Mouse (Mus musculus) spleen, embryonic (tissue): ENCODE data around the gene Fbxl15.

Source experiments
- CTCF ChIA-PET: fragments of 350-600 bp; sonication (Branson Sonifier 250); formaldehyde crosslinking; loops from one replicate; lab custom pipeline; 2022; lab: Charles Lee

The Fbxl15 gene

DNA sequence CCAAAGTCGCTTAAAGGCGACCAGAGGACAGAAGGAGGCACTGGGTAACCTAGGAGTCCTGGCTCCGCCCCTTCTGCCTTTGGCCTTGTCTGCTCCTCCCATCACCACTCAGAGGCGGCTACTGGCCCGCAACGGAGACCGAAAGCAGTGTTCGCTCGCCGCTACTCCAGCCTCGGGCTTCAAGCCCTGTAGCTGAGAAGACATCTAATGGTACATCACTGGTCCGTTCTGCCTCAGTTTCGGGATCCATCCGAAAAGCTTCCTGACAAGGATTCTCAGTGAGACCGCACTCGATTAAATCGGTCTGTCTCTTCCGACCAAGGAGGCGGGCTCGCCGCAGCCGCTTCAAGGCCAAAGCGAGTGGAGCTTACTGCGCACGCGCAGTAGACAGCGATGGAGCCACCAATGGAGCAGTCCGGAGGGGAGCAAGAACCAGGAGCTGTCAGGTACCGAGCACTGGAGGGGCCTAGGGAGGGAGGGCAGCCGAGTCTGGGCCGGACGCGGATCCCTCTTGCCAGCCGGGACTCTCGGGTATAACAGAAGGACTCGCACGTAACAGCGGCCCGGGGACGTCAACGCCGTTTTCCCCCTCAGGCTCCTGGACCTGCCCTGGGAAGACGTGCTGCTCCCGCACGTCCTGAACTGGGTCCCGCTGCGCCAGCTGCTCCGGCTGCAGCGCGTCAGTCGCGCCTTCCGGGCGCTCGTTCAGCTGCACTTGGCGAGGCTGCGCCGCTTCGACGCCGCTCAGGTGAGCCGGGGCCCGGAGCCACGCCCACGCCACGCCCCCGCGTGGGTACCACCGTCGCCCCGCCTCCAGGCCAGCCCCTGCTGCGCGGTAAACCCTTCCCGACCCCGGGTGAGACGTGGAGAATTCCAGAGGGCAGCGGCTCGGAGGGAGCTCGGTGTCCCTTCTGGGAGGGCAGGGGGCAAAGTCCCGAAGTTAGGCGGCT, at the start of gene Fbxl15:
Gene Fbxl15, plus strand, starts transcription at position 104 of the 950 bp plus-strand sequence.
- CTCF ChIA-PET = interaction anchor here (0.5 to 1.8 kb wide), 7 partner anchors 9 to 538 kb away, joined by 3 to 6 read pairs (median 4); no protein-coding TSS in a partner anchor

DNA sequence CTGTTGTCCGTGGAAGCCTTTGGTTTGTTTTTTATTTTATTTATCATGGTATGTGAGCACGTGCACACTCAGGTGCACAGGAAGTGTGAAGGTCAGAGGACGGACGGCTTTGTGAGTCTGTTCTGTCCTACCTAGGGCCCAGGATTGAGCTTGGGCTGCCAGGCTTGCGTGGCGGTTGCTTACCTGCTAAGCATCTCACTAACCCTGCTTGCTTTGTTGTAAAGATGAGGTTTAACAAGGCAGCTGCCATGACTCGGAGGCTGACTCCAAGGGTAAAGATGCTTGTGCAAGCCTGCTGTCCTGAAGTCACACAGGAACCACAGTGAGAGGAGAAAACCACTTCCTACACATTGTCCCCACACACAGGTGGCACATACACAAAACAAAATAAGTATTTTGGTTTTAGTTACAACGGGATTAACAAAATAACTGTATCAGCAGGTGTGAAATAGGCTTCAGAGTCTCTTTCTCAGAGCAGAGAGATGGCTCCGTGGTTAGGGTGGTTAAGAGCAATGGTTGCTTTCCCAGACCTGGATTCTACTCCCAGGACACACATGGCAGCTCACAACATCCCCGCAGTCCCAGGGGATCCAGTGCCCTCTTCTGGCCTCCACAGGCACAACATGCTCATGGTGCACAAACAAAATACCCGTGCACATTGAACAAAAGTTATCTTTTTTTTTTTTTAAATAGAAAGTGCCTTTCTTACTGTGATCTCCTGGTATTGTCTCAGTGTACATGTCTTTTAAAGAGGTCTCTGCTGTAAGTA, 45.7 kb upstream of the Fbxl15 start:
- CTCF ChIA-PET = no interaction called here

DNA sequence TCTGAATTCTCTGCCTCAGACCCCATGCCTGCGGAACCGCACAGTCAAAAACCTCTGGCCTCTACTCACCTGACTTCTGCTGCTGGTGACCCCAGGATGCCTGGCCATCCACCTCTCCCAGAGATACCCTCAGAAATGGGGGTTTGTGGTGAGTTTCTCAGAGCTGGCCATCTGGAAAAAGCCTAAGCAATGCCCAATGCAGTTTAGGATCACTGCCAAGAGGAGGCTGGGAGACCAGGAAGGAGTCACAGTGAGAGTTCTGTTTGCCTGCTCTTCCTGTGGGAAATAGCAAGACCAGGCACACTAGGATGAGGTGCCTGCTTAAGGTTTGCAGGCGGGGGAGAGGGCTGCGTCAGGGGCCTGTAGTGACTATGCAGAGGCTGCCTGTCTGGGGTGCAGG, 43.3 kb upstream of the Fbxl15 start:
- CTCF ChIA-PET = interaction anchor here (0.6 kb wide), 1 partner anchor 1663 kb away, joined by 6 read pairs; no protein-coding TSS in a partner anchor

DNA sequence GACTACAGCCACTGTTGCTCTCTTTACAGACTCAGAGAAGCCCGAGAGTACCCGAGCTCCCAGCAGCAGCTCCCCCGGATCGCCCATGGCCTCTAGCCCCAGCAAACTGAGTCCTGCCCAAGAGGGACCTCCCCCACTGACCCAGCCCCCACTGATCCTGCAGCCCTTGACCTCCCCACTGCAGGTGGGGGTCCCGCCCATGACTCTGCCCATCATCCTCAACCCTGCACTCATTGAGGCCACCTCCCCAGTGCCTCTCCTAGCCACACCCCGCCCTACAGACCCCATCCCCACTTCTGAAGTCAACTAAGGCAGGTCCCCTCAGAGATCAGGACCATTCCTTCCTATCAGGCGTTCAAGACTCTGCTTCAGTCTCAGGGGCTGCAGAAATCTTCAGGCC, 42.4 kb upstream of the Fbxl15 start:
- CTCF ChIA-PET = no interaction called here

DNA sequence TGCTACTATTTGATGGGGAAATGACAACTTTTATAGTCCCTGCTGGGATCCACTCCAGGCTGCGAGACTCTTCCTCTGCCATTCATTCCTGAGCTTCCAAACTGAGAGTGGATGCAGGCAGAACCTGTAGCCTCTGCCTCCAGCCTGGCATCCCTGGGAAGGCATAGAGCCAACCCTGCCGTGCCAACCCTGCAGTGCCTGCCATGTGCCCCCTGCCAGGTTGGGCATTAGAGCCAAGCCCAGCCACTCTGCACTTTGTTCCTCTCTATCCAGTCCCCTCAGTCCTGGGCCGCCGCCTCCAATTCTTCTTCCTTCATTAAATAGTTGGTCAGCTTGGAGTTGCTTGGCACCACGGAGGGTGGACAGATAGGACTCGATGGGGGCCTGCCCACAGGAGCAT, 41.9 kb upstream of the Fbxl15 start:
- CTCF ChIA-PET = no interaction called here

DNA sequence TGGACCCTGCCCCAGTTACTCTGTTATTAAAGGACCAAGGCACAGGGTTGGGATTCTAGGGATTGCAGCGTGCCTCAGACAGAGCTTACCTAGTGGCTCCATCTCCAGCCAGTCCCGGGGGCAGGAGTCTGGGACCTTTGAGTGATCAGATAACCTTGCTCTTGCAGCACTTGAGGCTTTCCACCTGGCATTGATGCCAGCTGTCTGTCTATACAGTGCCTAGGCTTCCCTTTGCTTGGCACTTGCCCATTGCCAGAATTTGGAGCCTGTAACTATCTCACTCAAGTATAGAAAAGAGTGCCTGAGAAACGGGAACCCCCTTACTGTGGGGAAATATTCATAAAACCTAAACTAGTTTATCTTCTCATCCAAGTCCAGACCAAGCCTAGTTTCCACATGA, 41.1 kb upstream of the Fbxl15 start:
- CTCF ChIA-PET = no interaction called here

DNA sequence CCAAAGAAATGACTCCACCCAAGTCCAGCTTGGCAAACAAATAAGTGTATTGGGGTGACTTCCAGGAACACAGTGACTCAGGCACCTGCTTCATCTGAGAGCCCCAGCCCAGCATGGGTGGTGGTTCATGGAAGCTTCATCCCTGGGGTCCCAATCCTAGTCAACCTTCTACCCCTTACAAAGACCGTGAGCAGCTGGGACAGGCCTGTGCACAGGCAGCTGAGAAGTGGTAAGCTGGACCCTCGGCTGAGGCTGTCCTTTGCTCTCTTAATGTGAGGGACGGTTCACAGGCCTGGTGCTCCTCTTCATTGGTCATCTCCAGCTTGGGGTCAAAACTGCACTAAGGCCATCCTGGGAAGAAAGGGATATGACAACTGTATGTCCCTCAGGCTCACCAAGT, 40.4 kb upstream of the Fbxl15 start:
- CTCF ChIA-PET = no interaction called here

DNA sequence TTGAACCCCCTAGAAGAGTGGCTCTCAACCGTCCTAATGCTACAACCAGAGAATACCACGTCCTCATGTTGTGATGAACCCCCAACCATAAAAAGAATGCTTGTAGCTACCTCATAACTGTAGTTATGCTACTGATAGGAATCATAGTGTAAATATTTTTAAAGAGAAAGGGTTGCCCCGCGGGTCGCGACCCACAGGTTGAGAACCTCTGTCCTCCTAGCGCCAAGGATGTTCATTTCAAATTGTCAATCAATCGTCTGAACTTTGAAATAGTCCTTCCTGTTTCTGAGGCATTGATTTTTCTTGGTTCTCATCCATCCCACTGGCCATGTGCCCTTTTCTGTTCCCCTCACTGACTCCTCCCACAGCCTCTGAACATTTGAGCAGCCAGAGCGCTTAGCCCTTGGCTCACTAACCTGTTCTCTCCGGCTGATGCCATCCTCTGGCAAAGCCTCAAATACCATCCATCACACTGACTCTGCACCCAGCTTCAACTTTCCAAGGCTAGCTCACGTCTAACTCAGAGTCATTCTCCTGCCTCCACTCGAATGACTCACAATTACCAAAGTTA, 37.4 kb upstream of the Fbxl15 start:
- CTCF ChIA-PET = interaction anchor here (0.7 kb wide), 1 partner anchor 149 kb away, joined by 4 read pairs; no protein-coding TSS in a partner anchor

DNA sequence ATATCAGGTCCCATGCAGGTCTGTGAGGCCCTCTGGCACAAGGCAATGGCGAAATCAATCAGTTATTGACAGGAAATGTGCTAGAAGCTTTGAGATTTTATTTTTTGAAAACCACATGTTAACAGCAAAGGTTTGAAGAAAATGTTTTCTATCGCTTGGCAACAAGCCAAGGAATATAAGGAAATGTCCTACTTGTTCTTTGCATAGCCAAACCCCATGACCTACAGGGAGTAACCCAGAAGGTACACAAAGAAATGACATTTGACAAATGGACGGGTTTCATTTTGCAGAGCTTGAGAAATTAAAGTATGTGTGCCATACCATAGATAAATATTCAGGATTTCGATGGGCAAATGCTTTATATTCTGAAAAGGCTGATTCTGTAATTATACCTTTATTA, 31.0 kb upstream of the Fbxl15 start:
- CTCF ChIA-PET = no interaction called here

DNA sequence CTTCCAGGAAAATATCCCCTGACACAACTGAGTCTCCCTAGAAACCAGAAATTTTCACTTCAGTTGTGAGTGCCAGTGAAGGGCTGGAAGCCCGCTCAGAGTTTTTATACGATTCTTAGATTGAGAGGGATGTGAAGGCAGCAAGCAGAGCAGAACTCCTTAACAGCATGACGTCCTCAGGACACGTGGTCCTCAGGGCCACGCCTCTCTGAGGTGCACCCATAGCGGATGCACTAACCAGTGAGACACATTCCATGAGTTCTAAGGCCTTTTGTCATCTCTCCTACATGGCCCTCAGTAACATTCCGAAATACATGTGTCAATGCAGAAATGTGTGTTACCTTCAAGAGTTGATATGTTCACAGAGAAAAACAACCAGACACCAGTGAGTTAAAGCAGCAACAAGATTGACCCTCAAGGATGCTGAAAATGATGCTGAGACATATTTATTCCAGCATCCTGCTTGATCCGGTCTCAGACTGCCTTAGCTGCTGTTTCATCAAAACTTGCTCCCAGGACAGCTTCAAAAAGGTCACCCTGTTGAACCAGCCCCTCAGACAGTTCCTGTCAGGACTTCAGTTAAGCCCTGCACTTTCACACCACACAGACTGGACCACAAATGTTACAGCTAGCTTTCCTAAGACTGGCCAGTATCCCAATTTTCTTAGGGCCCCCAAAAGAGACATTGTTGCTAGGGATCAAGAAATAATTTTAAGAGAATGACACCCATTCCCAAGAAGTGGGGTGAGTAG, 27.5 kb upstream of the Fbxl15 start:
- CTCF ChIA-PET = no interaction called here

DNA sequence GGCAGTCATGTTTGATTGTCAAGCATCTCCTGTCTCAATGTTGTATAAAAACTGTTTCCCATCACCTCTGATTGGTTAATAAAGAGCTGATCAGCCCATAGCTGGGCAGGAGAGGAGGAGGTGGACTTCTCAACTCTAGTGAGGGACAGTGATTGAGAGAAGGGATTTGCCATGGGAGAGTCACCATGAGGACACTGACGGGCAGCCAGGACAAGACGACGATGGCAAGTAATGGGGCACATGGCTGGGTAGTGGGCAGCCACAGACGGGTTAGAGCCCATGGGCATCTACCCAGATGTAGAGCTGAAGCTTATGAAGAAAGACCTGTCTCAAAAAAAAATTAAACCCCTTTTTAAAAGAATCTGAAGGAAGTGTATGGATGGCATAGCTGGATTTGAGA, 25.4 kb upstream of the Fbxl15 start:
- CTCF ChIA-PET = no interaction called here

DNA sequence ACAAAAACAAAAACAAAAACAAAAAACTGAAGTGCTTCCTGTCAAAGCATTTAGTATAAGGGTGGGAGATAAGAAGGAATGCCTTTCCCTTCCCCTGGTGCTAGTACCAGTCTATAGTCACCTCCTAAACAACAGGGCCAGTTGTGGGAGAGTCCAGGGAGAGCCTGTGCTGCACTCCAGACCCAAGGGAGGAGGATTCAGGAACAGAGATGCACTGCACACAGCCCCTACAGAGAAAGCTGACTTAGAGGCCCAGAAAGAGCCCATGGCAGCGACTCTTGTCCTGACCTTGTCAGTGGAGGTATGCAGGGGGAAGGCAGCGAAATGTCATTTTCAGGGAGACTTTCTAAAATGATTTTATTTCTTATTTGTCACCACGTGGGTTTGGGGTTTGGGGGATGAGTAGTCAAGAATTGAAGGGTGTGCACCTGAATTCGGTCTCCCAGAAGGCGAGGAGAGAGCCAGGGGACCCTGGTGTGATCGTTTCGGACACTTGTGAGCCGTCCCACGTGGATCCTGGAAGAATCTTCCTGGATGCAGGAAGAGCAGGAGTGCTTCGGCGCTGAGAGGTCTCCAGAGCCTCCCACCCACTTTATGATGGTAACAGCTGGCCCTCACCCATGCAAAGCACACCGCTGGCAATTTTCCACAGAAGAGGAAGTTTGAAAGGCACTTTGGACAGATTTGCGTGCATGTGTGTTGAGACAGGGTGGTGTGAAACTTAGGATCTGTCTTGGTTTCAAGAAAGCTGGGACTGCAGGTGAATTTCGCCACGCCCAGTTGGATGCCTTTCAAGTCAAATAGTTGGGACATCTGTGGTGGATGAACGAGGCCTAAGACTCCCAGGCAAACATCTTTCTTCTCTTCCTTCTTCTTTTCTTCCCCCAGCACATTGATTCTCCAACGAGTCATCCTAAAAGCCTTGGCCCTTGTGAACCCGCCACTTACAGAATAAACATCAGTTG, 24.5 kb upstream of the Fbxl15 start:
- CTCF ChIA-PET = no interaction called here

DNA sequence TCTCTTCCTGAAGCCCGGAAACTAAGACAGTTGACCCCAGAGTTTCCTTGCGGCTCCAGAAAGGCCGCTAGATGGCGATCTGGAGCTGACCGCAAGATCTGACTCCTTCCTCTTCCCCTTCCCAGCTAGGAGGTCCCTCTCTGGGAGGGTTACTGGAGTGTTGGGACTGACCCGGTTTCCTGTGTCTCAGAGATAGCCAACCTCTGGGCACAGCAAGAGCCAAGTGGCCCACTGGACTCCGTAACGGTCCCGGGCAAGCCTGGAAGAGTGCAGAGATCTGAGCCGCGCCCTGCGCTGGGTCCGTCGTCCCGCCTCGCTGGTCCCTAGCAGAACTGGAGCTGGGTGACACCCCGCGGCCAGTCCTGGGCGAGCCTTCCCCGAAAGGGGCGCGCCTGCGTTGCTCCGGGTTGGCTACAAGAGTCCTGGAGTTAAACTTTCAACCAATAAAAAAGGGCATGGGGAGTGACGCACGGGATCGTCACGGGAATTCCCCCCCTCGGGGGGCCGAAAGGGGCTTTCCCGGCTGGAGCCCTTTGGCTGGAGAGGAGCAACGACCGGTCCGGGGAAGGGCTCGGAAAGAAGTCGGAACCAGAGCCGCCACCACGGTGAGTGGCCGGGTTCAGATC, 23.7 kb upstream of the Fbxl15 start, which contains the start of gene Nfkb2:
Gene Nfkb2, plus strand, starts transcription at position 105 of the 626 bp plus-strand sequence.
- CTCF ChIA-PET = interaction anchor here (2.2 kb wide), 1 partner anchor 25 kb away, joined by 6 read pairs; no protein-coding TSS in a partner anchor

DNA sequence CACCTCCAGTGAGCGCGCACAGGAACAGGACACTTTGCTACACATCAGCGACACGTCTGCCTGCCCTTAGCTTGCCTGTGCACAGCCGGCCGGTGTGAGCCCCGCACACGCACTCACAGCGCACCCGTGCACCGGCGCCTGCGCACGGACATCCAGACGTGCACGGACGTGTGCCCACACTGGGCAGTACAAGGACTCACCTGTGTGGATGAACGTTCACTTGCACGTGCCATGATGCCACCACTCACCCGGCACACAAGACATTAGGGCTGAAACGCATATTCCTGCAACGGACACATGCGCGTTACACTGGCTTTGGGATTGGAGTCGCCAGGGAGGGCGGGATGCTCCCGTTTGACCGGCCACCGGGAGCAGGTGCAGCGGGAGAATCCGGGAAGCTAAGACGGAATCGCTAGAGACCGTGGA, 23.1 kb upstream of the Fbxl15 start:
- CTCF ChIA-PET = interaction anchor here (2.2 kb wide), 1 partner anchor 24 kb away, joined by 6 read pairs; no protein-coding TSS in a partner anchor

DNA sequence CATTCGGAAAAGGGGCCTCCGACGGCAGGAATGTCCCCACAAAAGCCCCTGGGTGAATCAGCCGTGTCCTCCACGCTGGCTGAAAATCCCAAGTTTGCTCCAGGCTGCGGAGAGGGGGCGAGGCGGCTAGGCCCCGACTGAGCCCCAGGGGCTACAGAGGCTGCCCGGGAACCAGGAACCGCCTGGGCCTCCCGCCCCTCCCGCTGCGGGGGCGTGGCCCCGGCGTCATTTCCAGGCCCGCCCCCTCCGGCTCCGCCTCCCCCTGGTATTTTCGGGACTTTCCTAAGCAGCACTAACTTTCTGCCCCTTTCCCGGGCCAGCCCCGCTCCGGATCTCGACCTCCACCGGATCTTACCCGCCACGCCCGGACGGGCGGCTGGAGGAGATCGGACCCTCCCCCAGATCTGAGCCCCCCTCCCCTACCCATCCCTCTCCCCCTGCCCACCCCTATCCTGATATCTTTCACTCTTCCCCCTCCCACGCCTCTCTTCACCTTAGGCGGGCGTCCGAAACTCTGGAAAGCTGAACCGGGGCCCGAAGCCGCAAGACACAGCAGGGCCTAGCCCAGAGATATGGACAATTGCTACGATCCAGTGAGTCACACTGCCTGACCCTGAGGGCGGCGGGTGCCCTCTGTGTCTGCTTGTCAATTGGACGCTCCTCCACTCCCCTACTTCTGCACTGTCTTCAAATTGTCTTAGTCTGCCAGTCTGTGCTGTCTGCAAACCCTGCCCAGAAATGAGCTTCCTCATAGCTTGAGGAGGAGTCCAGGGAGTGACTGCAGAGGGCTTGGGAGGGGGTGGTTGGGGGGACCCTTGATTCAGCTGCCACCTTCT, 22.3 kb upstream of the Fbxl15 start:
- CTCF ChIA-PET = interaction anchor here (0.6 to 2.2 kb wide), 3 partner anchors 23 to 206 kb away, joined by 5 to 8 read pairs (median 6); no protein-coding TSS in a partner anchor

DNA sequence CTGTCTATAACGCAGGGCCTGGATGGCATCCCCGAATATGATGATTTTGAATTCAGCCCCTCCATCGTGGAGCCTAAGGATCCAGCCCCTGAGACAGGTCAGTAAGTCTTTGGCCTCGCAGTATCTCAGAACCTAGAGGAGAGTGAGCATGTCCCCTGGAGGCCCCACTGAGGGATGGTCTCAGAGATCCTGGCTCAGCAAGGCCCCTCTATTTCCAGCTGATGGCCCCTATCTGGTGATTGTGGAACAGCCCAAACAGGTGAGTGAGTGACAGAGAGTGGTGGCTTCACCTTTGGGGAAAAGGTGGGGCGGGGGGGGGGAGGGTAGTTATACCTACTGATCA, 21.7 kb upstream of the Fbxl15 start:
- CTCF ChIA-PET = interaction anchor here (0.6 to 2.2 kb wide), 3 partner anchors 23 to 206 kb away, joined by 5 to 8 read pairs (median 6); no protein-coding TSS in a partner anchor

DNA sequence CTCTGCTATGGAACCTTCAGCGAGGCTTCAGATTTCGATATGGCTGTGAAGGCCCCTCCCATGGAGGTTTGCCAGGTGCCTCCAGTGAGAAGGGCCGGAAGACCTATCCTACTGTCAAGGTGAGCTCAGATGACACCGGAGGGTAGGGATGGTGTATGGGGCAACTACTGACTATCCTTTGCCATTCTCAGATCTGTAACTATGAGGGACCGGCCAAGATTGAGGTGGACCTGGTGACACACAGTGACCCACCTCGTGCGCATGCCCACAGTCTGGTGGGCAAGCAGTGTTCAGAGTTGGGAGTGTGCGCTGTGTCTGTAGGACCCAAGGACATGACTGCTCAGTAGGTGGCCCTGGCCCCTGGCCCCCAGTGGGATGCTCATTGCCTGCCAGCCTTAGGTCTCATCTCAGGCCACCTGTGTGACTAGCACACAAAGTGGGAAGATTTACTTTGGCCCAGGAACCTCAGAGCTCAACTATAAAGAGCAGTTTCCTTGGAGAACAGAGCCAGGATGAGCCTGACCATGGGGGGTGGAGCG, 21.2 kb upstream of the Fbxl15 start:
- CTCF ChIA-PET = interaction anchor here (0.6 to 0.8 kb wide), 3 partner anchors 22 to 207 kb away, joined by 3 to 8 read pairs (median 5); no protein-coding TSS in a partner anchor

DNA sequence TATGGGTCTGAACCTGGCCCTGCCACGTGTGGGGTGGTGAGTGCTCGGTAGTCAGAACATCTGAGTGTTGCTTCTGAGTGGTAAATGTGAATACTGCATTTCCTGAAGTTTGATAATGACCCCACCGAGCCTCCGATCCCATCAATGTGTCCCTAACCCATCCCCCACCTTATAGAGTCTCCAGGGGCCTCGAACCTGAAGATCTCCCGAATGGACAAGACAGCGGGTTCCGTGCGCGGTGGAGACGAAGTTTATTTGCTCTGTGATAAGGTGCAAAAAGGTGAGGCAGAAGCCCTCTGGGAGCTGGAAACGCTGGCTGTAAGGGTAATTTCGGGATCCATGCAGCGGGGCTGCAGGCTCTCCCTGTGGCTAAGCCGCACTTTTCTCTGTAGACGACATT, 20.2 kb upstream of the Fbxl15 start:
- CTCF ChIA-PET = no interaction called here
